Mouse (Mus musculus) regulatory T cell (primary cell): Measurements from ENCODE around the gene Tifa.

ENCODE experiments used
- in situ Hi-C: fragments of 300-600 bp; cut with MboI, MseI; formaldehyde crosslinking; loops from one replicate; pipeline ENCODE4 v1.15.1; 2025; ENCODE audit warnings: high pct_unique_total_duplicates

Gene Tifa

GRCm38 (mm10) chr3:127826503-127826902, 36.9 kb downstream of the Tifa start:
- in situ Hi-C loops, result no loop called here

- in situ Hi-C loops, result no loop called here
These were observed 37.5 kb downstream of the Tifa start for GRCm38 (mm10) chr3:127827123-127827522.

- in situ Hi-C loops, result no loop called here
These were observed 40.6 kb downstream of the Tifa start for GRCm38 (mm10) chr3:127830183-127830582.

- in situ Hi-C loops, result no loop called here
These were observed 41.5 kb downstream of the Tifa start for GRCm38 (mm10) chr3:127831079-127831478.

GRCm38 (mm10) chr3:127834040-127834439, 44.4 kb downstream of the Tifa start:
- in situ Hi-C loops, result no loop called here

GRCm38 (mm10) chr3:127835594-127835993, 46.0 kb downstream of the Tifa start:
- in situ Hi-C loops, result no loop called here

GRCm38 (mm10) chr3:127836798-127837153, 47.2 kb downstream of the Tifa start:
- in situ Hi-C loops, result no loop called here

- in situ Hi-C loops, result no loop called here
These were observed 47.7 kb downstream of the Tifa start, which contains the start of gene Ap1ar for GRCm38 (mm10) chr3:127837154-127837865. Gene Ap1ar (minus strand): TSS chr3:127837523.

- in situ Hi-C loops, result no loop called here
These were observed 48.5 kb downstream of the Tifa start for GRCm38 (mm10) chr3:127837972-127838644.

GRCm38 (mm10) chr3:127841926-127842325, 52.3 kb downstream of the Tifa start:
- in situ Hi-C loops, result no loop called here

GRCm38 (mm10) chr3:127843324-127843940, 53.8 kb downstream of the Tifa start:
- in situ Hi-C loops, result no loop called here

- in situ Hi-C loops, result no loop called here
These were observed 54.3 kb downstream of the Tifa start for GRCm38 (mm10) chr3:127843941-127844327.

GRCm38 (mm10) chr3:127848088-127848808, 58.6 kb downstream of the Tifa start:
- in situ Hi-C loops, result no loop called here

GRCm38 (mm10) chr3:127849922-127850321, 60.3 kb downstream of the Tifa start:
- in situ Hi-C loops, result loop anchor here (5.0 kb wide), 1 partner anchor 92 kb away; no protein-coding TSS in a partner anchor

GRCm38 (mm10) chr3:127850776-127851646, 61.4 kb downstream of the Tifa start:
- in situ Hi-C loops, result loop anchor here (5.0 kb wide), 1 partner anchor 91 kb away; no protein-coding TSS in a partner anchor

GRCm38 (mm10) chr3:127852722-127853121, 63.1 kb downstream of the Tifa start:
- in situ Hi-C loops, result loop anchor here (5.0 kb wide), 1 partner anchor 90 kb away; no protein-coding TSS in a partner anchor

- in situ Hi-C loops, result loop anchor here (5.0 kb wide), 1 partner anchor 89 kb away; no protein-coding TSS in a partner anchor
These were observed 64.0 kb downstream of the Tifa start for GRCm38 (mm10) chr3:127853431-127854206.

- in situ Hi-C loops, result no loop called here
These were observed 71.7 kb downstream of the Tifa start for GRCm38 (mm10) chr3:127861340-127861739.

- in situ Hi-C loops, result no loop called here
These were observed 72.9 kb downstream of the Tifa start for GRCm38 (mm10) chr3:127862479-127862878.

GRCm38 (mm10) chr3:127863571-127863970, 74.0 kb downstream of the Tifa start:
- in situ Hi-C loops, result no loop called here
